In the genomic region with DNA sequence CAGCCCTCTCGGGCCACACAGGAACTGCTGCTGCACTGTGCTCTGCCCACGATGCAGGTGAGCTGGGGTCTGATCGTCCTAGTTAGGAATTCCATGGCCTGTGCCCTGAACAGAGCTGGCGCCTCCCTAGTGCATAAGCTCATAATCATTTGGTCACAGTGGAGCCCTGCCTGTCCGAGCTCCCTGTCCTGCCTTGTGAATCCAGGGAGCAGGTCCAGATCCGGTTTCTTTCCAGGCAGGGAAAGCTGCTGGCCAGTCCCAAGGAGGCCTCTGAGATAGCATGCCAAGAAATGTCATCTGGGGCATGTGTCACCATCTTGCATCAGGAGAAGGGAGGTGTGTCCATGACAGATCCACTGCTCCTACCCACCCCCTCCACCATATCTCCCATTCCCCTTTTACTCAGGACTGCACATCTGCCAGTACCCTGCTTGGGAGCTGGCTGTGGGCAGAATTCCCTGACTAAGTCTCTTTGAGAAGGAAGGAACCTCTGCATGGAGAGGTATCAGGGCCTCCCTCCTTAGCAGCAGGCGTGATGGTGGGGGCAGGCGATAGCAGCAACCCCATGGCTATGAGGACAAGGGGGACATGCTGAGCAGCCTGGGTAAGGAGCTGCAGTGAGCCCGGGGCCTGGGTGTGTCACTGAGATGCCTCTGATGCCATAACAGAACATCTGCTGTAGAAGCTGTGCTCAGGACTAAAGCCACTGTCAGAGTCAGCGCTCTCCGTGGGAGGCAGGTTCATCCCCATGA, we compare ENCODE assay signal across 28 mouse cellular contexts. TPM values are rescaled to one million over a fixed set of nuclear protein-coding genes. Genes with fewer than 3 reads are reported as not detected.
DNase-seq lines count a peak whose midpoint lies in the region; ATAC-seq and TF ChIP-seq lines count a peak whose summit lies in the region.
"Had no signal": no experiment of that assay in that cellular context is flagged by ENCODE, and none has a peak within 500 bp of the region (broad histone marks: within the 10 kb centered on the region; RNA-seq: fewer than 3 reads in every experiment).

No protein-coding gene starts in this region.

- no peak; the same call in 1 of the 2 replicates for ATAC-seq in hindbrain, embryonic 11.5 days (ENCODE audit: low FRiP score)
- no peak for ATAC-seq in hindbrain, embryonic 16.5 days
- no peak for ATAC-seq in midbrain, postnatal 0 days (ENCODE audit: low FRiP score)
- ATAC-seq: activated CD4-positive, CD25-positive, alpha-beta regulatory T cell, adult 4 months; forebrain, embryonic 14.5 days; lung, postnatal 0 days; midbrain, embryonic 15.5 days had no signal

- H3K4me2 ChIP-seq in hindbrain, embryonic 11.5 days (replicated peaks; ENCODE audit: low read depth, low read length), result no peak overlapping the region
- H3K4me2 ChIP-seq in hindbrain, embryonic 16.5 days (ENCODE audit: low read length), result no peak overlapping the region
- H3K4me2 ChIP-seq in midbrain, postnatal 0 days (ENCODE audit: low read depth, low read length, poor library complexity, severe bottlenecking), result no peak overlapping the region
- H3K4me2 ChIP-seq: heart, embryonic 12.5 days; hindbrain, embryonic 15.5 days; liver, embryonic 13.5 days; midbrain, embryonic 15.5 days; neural tube, embryonic 13.5 days had no signal

- no peaks in the 10 kb centered on the region for H3K36me3 ChIP-seq in hindbrain, embryonic 11.5 days (ENCODE audit: control insufficient read depth, insufficient read depth, low read length)
- H3K36me3 ChIP-seq in hindbrain, embryonic 16.5 days (ENCODE audit: control insufficient read depth, insufficient read depth, low read length), result no peaks in the 10 kb centered on the region
- H3K36me3 ChIP-seq in midbrain, postnatal 0 days (ENCODE audit: insufficient read depth, low read length), result no peaks in the 10 kb centered on the region; the same call in 1 of the 2 replicates
- H3K36me3 ChIP-seq: heart, embryonic 12.5 days; hindbrain, embryonic 15.5 days; liver, embryonic 13.5 days; midbrain, embryonic 15.5 days had no signal

- no peaks in the 10 kb centered on the region for H3K9me3 ChIP-seq in hindbrain, embryonic 11.5 days (ENCODE audit: control insufficient read depth, low read length)
- H3K9me3 ChIP-seq in hindbrain, embryonic 16.5 days (ENCODE audit: control insufficient read depth, low read length), result no peaks in the 10 kb centered on the region
- H3K9me3 ChIP-seq in midbrain, postnatal 0 days (ENCODE audit: low read length), result no peaks in the 10 kb centered on the region
- H3K9me3 ChIP-seq: heart, embryonic 12.5 days; hindbrain, embryonic 15.5 days; liver, embryonic 13.5 days; midbrain, embryonic 10.5 days; midbrain, embryonic 15.5 days; neural tube, embryonic 13.5 days had no signal

- TF ChIP-seq CTCF in cerebellum, adult 2 months (IDR thresholded peaks at IDR 0.05; ENCODE audit: borderline replicate concordance, insufficient read depth, low read depth, low read length), result no peak
- no peak for TF ChIP-seq CTCF in midbrain, postnatal 0 days (IDR thresholded peaks at IDR 0.05)

- 0 out of 2 replicates have a peak, but pooled peaks have one; percentile 20 for TF ChIP-seq POLR2A in cerebellum, adult 2 months (IDR thresholded peaks at IDR 0.05; ENCODE audit: borderline replicate concordance, insufficient read depth, low read length)

- no peak for DNase-seq in hindbrain, embryonic 11.5 days (ENCODE audit: low spot score)
- DNase-seq in adipocyte (ENCODE audit: low spot score), result peak; percentile 89
- DNase-seq in cerebellum, adult 2 months, result peak; percentile 70 to 82
- peak; percentile 57 to 58 for DNase-seq in cerebellum, postnatal 36 days
- DNase-seq in midbrain, postnatal 0 days (ENCODE audit: low spot score), result no peak
- no peak for DNase-seq in heart, postnatal 4 days
- no peak for DNase-seq in lung, postnatal 25 days (ENCODE audit: low spot score)
- DNase-seq: adrenal gland, postnatal 10 days; B cell, adult 2 months; gastrocnemius, adult 2 months; heart, adult 2 months; kidney, adult 18-20 months; left cerebral cortex, postnatal 4 days; liver, embryonic 13.5 days; lung, adult 18-20 months; right cerebral cortex, postnatal 14 days; thymus, postnatal 4 days had no signal

- no peak overlapping the region for H3K9ac ChIP-seq in hindbrain, embryonic 11.5 days (ENCODE audit: low read depth, low read length)
- no peak overlapping the region; the same call in 1 of the 2 replicates for H3K9ac ChIP-seq in hindbrain, embryonic 16.5 days (ENCODE audit: low read depth, low read length)
- H3K9ac ChIP-seq in midbrain, postnatal 0 days (replicated peaks; ENCODE audit: low read length, poor library complexity, severe bottlenecking), result no peak overlapping the region
- H3K9ac ChIP-seq: heart, embryonic 12.5 days; hindbrain, embryonic 15.5 days; liver, embryonic 13.5 days; midbrain, embryonic 15.5 days; neural tube, embryonic 13.5 days had no signal

- peak overlapping the region; percentile 27; the same call in 1 of the 2 replicates for H3K27ac ChIP-seq in hindbrain, embryonic 11.5 days (ENCODE audit: low read depth, low read length)
- H3K27ac ChIP-seq in hindbrain, embryonic 16.5 days (ENCODE audit: low read depth, low read length), result no peak overlapping the region
- H3K27ac ChIP-seq in cerebellum, adult 2 months (ENCODE audit: insufficient read depth, low read length), result peak overlapping the region; percentile 95
- H3K27ac ChIP-seq in midbrain, postnatal 0 days (ENCODE audit: low read depth, low read length), result no peak overlapping the region
- H3K27ac ChIP-seq: gastrocnemius, adult 2 months; heart, adult 2 months; hindbrain, embryonic 15.5 days; liver, embryonic 13.5 days; macrophage; midbrain, embryonic 10.5 days; midbrain, embryonic 15.5 days; neural tube, embryonic 13.5 days had no signal

- WGBS in hindbrain, embryonic 11.5 days, result 79% methylated on average over 11 of the region's 11 CpGs
- 79% methylated on average over 11 of the region's 11 CpGs for WGBS in hindbrain, embryonic 16.5 days
- WGBS in cerebellum, adult 2 months, result 21% methylated on average over 11 of the region's 11 CpGs
- 81% methylated on average over 11 of the region's 11 CpGs for WGBS in midbrain, postnatal 0 days

- H3K4me1 ChIP-seq in hindbrain, embryonic 11.5 days (replicated peaks; ENCODE audit: control insufficient read depth, insufficient read depth, low read length), result no peaks in the 10 kb centered on the region
- H3K4me1 ChIP-seq in hindbrain, embryonic 16.5 days (ENCODE audit: control insufficient read depth, insufficient read depth, low read depth, low read length), result no peaks in the 10 kb centered on the region; the same call in 1 of the 2 replicates
- peaks cover 65% of the 10 kb centered on the region for H3K4me1 ChIP-seq in cerebellum, adult 2 months (ENCODE audit: control insufficient read depth, insufficient read depth, low read length)
- H3K4me1 ChIP-seq in midbrain, postnatal 0 days (ENCODE audit: insufficient read depth, low read length), result no peaks in the 10 kb centered on the region
- H3K4me1 ChIP-seq: liver, embryonic 13.5 days had no signal

- no peak overlapping the region for H3K4me3 ChIP-seq in hindbrain, embryonic 11.5 days (ENCODE audit: low read depth, low read length)
- H3K4me3 ChIP-seq in hindbrain, embryonic 16.5 days (ENCODE audit: low read length), result no peak overlapping the region
- no peak overlapping the region for H3K4me3 ChIP-seq in cerebellum, adult 2 months (replicated peaks; ENCODE audit: insufficient read depth, low read depth, low read length)
- no peak overlapping the region for H3K4me3 ChIP-seq in midbrain, postnatal 0 days (ENCODE audit: low read depth, low read length)
- H3K4me3 ChIP-seq: erythroblast, embryonic 14.5 days; gastrocnemius, adult 2 months; heart, adult 2 months; heart, embryonic 12.5 days; hindbrain, embryonic 15.5 days; liver, embryonic 13.5 days; midbrain, embryonic 10.5 days; midbrain, embryonic 15.5 days; neural tube, embryonic 13.5 days had no signal

- no peaks in the 10 kb centered on the region for H3K27me3 ChIP-seq in hindbrain, embryonic 11.5 days (ENCODE audit: control insufficient read depth, insufficient read depth, low read length)
- no peaks in the 10 kb centered on the region for H3K27me3 ChIP-seq in hindbrain, embryonic 16.5 days (replicated peaks; ENCODE audit: control insufficient read depth, insufficient read depth, low read length)
- no peaks in the 10 kb centered on the region for H3K27me3 ChIP-seq in cerebellum, adult 2 months (ENCODE audit: control insufficient read depth, insufficient read depth, low read length)
- H3K27me3 ChIP-seq in midbrain, postnatal 0 days (ENCODE audit: insufficient read depth, low read length), result no peaks in the 10 kb centered on the region
- H3K27me3 ChIP-seq: hindbrain, embryonic 15.5 days; midbrain, embryonic 15.5 days; neural tube, embryonic 13.5 days had no signal

RNA-seq across cellular contexts. Expression of a gene that starts 21.4 kb away (rescaled TPM):
- polyA plus RNA-seq in hindbrain, embryonic 11.5 days (2014; fragmentation: Nextera tagmentation; extraction: Ambion mirVana), result 51.0 and 54.4 TPM in 2 replicates
- 142 and 159 TPM in 2 replicates for polyA plus RNA-seq in hindbrain, embryonic 16.5 days (2015; fragmentation: Nextera tagmentation; extraction: Ambion mirVana)
- 150 and 158 TPM in 2 replicates for polyA plus RNA-seq in cerebellum, adult 2 months (2012; rRNA removed)
- total RNA-seq in midbrain, postnatal 0 days (2014; rRNA removed), result 391 and 405 TPM in 2 replicates
- polyA plus RNA-seq in midbrain, postnatal 0 days (2015; fragmentation: Nextera tagmentation; extraction: Ambion mirVana), result 130 and 136 TPM in 2 replicates
- 10 to 100 TPM; 28.8 to 33.0 TPM for total RNA-seq in heart, postnatal 4 days (2021)

Comparison
In these comparisons a context has a peak if more than half of its experiments do, and no peak if none do; other contexts are left out.
1. H3K27ac ChIP-seq: peak in hindbrain, embryonic 11.5 days (single experiment) and cerebellum, adult 2 months (single experiment); none in hindbrain, embryonic 16.5 days (single experiment) and midbrain, postnatal 0 days (single experiment).
2. DNase-seq: peak in adipocyte (single experiment), cerebellum, adult 2 months (2 of 2) and cerebellum, postnatal 36 days (2 of 2); none in hindbrain, embryonic 11.5 days (single experiment), midbrain, postnatal 0 days (single experiment), heart, postnatal 4 days (single experiment) and lung, postnatal 25 days (single experiment).